Mouse (Mus musculus) spleen, adult 2 months (tissue): ENCODE data around the gene Mynn.

Experiments used
- CTCF ChIP-seq: fragments of 200-500 bp; IDR thresholded peaks from 2 replicates; pipeline ENCODE4 v1.5.1; 2011; ENCODE audit warnings: mild to moderate bottlenecking, inconsistent platforms; ENCODE audit not compliant: insufficient read depth, insufficient read length, insufficient replicate concordance; ENCODE audit errors: extremely low read depth
- POLR2A ChIP-seq: fragments of 200-500 bp; IDR thresholded peaks from 2 replicates; pipeline ENCODE4 v1.6.1; 2011; ENCODE audit warnings: low read depth, low read length, inconsistent platforms

DNA sequence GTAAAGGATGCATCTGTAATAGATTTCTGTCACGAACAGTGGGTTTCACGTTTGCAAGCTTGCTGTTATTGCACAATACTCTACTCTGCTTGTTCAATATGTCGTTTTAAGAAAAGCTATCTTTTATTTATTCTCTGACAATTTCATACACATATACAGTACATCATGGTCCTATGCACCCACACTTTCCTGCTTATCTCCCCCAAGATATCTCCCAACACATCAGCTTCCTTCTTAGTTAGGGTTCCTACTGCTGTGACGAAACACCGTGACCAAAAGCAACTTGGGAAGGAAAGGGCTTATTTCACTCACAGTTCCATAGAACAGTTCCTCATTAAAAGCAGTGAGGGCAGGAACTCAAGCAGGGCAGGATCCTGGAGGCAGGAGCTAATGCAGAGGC is 54.1 kb downstream of the Mynn start:
- TF ChIP-seq POLR2A, result no peak
- TF ChIP-seq CTCF, result no peak
